Mouse (Mus musculus): ENCODE data around the gene Col24a1.

The Col24a1 gene

GRCm38 (mm10) chr3:145457039-145457438 lies 164.8 kb downstream of the Col24a1 start:
- no peak for DNase-seq (ENCODE audit: low spot score)

GRCm38 (mm10) chr3:145462351-145462750 lies 170.1 kb downstream of the Col24a1 start:
- DNase-seq (ENCODE audit: low spot score): no peak

- no peak for DNase-seq (ENCODE audit: low spot score)
These were observed 171.5 kb downstream of the Col24a1 start for GRCm38 (mm10) chr3:145463731-145464130.

- DNase-seq (ENCODE audit: low spot score): no peak
These were observed 178.8 kb downstream of the Col24a1 start for GRCm38 (mm10) chr3:145471094-145471493.

DNA sequence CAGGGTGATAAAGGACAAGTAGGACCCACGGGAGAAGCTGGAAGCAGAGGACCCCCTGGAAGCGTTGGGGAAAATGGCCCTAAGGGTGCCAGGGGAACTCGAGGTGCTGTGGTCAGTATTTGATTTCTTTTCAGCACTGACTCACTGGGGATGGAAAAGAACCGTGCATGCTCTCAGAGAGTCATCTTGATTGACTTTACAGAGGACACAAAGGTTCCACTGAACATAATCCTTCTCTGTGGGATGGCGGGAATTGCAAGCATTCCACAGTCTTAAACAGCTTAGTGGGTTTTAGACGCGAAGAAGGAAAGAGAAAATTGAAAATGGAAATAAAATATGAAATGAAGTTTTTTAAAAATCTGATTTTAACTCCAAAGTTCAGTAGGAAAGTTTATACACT lies 181.9 kb downstream of the Col24a1 start:
- no peak for DNase-seq (ENCODE audit: low spot score)

GRCm38 (mm10) chr3:145476634-145477033 lies 184.4 kb downstream of the Col24a1 start:
- no peak for DNase-seq (ENCODE audit: low spot score)

DNA sequence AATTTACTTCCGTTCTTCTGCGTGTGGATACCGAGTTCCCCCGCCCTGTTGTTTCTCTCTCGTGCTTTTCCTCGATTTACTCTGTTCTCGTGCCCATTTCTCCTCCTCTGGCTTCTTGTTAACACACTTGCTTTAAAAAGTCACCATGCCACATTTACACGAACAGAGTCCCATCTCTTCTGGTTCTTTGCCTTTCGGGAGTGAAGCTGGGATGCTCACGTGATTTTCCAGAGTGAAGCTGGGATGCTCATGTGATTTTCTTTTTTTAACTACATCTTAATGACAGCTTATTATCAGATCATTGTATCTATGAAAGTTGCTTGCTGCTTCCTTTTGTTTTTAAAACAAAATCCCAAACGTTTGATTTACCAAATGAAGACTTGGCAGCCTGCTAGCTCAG lies 184.8 kb downstream of the Col24a1 start:
- DNase-seq (ENCODE audit: low spot score): no peak

- no peak for DNase-seq (ENCODE audit: low spot score)
These were observed 186.2 kb downstream of the Col24a1 start for GRCm38 (mm10) chr3:145478446-145478845.

GRCm38 (mm10) chr3:145490279-145490678 lies 198.0 kb downstream of the Col24a1 start:
- DNase-seq (ENCODE audit: low spot score): no peak

- DNase-seq (ENCODE audit: low spot score): no peak
These were observed 199.1 kb downstream of the Col24a1 start for GRCm38 (mm10) chr3:145491326-145491725.

GRCm38 (mm10) chr3:145498127-145498526 lies 205.9 kb downstream of the Col24a1 start:
- DNase-seq (ENCODE audit: low spot score): no peak

DNA sequence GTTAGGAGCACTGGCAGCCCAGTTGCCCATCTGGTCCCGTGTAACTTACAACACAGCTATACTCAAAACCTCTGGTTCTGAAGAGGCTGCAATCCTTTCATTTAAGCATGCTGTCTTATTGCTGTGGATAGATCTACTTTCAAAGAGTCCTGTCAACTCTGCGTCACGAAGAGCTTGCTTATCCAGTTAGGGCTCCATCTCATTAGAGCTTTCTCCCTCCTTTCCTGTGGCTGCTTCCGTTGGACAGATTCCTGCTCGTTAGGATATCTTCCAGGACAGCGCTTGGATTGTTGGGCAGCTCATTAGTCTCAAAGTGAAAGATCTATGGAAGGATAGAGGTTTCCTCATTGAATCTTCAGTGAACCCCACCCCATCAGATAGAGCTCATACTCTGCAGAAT lies 206.6 kb downstream of the Col24a1 start:
- DNase-seq (ENCODE audit: low spot score): no peak

- DNase-seq (ENCODE audit: low spot score): no peak
These were observed 212.6 kb downstream of the Col24a1 start for GRCm38 (mm10) chr3:145504830-145505229.

DNA sequence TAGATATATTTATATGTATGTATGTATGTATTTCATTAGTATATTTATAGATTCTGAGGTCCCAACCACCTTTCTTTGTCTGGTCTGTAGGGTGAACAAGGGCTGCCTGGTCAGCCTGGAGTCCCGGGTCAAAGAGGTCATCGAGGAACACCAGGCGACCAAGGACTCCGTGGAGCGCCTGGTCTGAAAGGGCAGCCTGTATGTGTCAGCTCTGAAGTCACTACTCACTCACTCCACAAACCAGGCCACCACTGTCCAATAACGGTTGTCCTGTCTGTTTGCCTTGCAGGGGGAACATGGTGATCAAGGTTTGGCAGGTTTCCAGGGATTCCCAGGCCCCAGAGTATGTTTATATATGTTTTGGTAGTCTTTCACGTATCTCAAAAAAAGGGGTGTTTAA lies 216.3 kb downstream of the Col24a1 start:
- no peak for DNase-seq (ENCODE audit: low spot score)

GRCm38 (mm10) chr3:145514197-145514596 lies 221.9 kb downstream of the Col24a1 start:
- no peak for DNase-seq (ENCODE audit: low spot score)

- DNase-seq (ENCODE audit: low spot score): no peak
These were observed 229.3 kb downstream of the Col24a1 start for GRCm38 (mm10) chr3:145521528-145522080.

GRCm38 (mm10) chr3:145522311-145522710 lies 230.0 kb downstream of the Col24a1 start:
- no peak for DNase-seq (ENCODE audit: low spot score)

DNA sequence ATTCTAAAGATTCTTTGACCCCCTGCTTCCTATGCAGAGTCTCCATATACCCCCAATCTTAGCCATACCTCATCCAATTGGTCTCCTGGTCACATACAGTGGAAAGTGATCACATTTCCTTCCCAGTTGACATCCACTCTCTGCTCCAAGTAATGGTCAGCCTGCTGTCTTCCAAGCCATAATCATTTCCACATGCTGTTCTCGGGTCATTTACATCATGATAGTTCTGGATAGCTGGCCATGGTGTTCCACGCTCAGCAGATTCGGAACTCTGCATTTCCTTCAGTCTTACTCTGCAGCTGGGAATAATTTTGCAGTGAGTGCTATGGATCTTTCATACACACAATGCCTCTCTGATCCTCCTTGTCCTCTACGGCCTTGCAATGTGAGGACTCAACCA lies 233.0 kb downstream of the Col24a1 start:
- DNase-seq (ENCODE audit: low spot score): no peak

DNA sequence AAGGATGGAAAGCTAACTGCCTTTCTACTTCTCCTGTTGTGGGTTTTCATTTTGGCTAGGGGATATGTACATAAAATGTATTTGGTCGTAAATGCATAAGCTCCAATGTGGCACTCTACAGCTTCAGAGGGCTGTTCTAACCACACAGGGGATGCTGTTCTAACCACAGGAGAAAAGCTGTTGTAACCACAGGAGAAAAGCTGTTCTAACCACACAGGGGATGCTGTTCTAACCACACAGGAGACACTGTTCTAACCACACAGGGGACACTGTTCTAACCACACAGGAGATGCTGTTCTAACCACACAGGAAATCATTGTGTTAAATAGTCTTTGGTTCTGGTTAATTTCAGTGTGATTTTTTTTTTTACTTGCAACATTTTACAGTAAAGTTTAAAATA lies 245.6 kb downstream of the Col24a1 start:
- DNase-seq (ENCODE audit: low spot score): no peak

DNA sequence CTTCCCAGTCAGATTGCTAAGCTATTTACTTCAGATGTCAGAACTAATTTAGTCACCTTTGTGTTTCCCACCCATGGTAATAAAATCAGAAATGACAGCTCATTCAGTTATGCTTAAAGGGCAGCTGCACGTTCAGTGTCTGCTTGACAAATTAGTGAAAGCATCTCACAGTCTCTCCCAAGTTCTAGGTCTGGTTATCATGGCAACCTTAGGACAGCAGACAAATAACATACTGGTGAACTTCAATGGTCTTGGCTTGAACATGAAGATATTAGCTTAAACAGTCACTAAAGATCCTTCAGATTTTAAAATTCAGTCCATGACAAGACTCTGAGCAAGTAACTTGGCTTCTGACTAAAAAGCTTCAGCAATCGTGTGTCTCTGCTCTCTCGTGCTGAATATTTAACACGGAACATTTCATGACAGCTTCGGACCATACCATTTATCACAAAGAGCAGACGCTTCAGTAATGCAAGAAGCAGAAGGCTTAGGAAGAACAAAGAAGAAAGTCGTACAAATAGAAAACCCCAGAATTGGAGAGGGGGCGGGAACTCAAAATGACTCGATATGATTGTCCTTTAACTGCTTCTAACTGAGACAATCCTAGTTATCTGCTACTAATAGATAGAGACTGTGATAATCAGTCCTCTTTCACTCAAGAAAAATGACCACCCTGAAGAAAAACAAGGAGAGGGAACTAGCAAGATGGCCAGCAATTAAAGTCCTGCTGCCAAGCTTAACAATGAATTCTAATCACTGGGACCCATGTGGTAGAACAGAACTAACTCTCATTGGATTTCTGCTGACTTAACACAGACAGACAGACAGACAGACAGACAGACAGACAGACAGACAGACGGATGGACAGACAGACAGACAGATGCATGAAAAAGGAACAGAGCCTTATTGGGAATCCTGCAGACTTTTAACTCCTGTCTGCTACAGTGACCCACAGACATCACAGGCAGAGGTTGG lies 256.5 kb downstream of the Col24a1 start:
- DNase-seq (ENCODE audit: low spot score): no peak

DNA sequence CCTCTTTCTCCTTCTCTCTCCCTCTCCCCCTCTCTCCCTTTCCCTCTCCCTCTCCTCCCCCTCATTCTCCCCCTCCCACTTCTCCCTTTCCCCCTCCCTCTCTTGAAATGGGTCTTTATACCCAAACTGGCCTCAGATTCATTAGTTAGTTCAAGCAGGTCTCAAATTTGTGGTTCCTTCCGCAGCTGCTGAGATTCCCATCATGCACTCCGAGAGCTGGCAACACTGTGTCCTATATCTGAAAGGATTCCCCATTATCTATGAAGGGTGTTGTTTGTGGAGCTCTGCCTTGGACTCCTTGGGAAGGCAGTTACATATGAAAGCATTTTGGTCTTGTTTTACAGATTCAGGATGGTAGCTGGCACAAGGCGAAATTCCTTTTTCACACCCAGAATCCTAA lies 257.9 kb downstream of the Col24a1 start:
- DNase-seq (ENCODE audit: low spot score): no peak

GRCm38 (mm10) chr3:145554388-145554787 lies 262.1 kb downstream of the Col24a1 start:
- DNase-seq (ENCODE audit: low spot score): no peak

- DNase-seq (ENCODE audit: low spot score): no peak
These were observed 263.9 kb downstream of the Col24a1 start for GRCm38 (mm10) chr3:145556206-145556605.

DNA sequence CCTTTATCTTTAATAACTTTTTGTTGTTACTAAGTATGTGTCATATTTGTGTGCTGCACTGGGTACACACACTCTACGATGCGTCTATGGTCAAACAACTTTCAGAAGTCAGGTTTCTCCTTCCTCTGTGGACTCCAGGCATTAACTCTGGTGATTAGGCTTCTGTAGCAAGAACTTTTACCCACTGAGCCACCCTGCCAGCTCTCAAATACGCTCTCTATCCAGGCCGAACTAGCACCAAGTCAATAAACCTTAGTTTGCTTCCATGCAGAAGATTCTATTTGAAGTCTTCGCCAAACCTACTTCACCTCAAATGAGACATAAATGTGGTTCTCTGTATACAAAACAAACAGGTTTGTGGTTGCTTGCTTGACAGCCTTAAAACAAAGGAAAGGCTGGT lies 267.4 kb downstream of the Col24a1 start:
- DNase-seq (ENCODE audit: low spot score): no peak
